Mouse (Mus musculus) hindbrain, embryonic 11.5 days (tissue): ENCODE measurements at regions not wholly inside any gene's neighbourhood (a gene's known extent, or its start where the extent isn't known, plus 50 kb on each side); places are given as distances from the start of the nearest gene placed in this dataset.
A peak's percentile ranks its signal among the peaks of the same experiment; 100 is the strongest.

Experiments
- ATAC-seq: fragments of 200-750 bp; cut with Nextera tagmentation; 2 replicates; pipeline ENCODE4 v1.8.0; 2017; ENCODE audit warnings: mild to moderate bottlenecking, moderate TSS enrichment, moderate library complexity; ENCODE audit not compliant: low FRiP score
- DNase-seq: peaks from one replicate; pipeline ENCODE4 v3.0.0-alpha.2; 2015; ENCODE audit warnings: low spot score
- H3K27ac ChIP-seq: fragments of 300-500 bp; sonication (generic); 2 replicates; pipeline ENCODE4 v1.5.1; 2014; ENCODE audit warnings: mild to moderate bottlenecking, low read depth, low read length
- H3K27me3 ChIP-seq: fragments of 300-500 bp; sonication (generic); 2 replicates; pipeline ENCODE4 v1.6.1; 2014; ENCODE audit warnings: mild to moderate bottlenecking, low read length, moderate library complexity, mixed read lengths; ENCODE audit not compliant: control insufficient read depth, insufficient read depth
- H3K36me3 ChIP-seq: fragments of 300-500 bp; sonication (generic); 2 replicates; pipeline ENCODE4 v1.6.1; 2014; ENCODE audit warnings: mild to moderate bottlenecking, low read length, moderate library complexity, mixed read lengths; ENCODE audit not compliant: control insufficient read depth, insufficient read depth
- H3K4me1 ChIP-seq: fragments of 300-500 bp; sonication (generic); replicated peaks from 2 replicates; pipeline ENCODE4 v1.6.1; 2014; ENCODE audit warnings: low read length, mixed read lengths; ENCODE audit not compliant: control insufficient read depth, insufficient read depth
- H3K4me2 ChIP-seq: fragments of 300-500 bp; sonication (generic); replicated peaks from 2 replicates; pipeline ENCODE4 v1.6.1; 2014; ENCODE audit warnings: mild to moderate bottlenecking, low read depth, low read length
- H3K4me3 ChIP-seq: fragments of 300-500 bp; sonication (generic); 2 replicates; pipeline ENCODE4 v1.5.1; 2014; ENCODE audit warnings: low read depth, low read length
- H3K9ac ChIP-seq: fragments of 300-500 bp; sonication (generic); 2 replicates; pipeline ENCODE4 v1.6.1; 2014; ENCODE audit warnings: low read depth, low read length
- H3K9me3 ChIP-seq: fragments of 300-500 bp; sonication (generic); 2 replicates; pipeline ENCODE4 v1.6.1; 2016; ENCODE audit warnings: low read length; ENCODE audit not compliant: control insufficient read depth
- WGBS: fragments of 180-500 bp; shearing (Covaris S2); extraction: QIAGEN DNeasy Blood & Tissue Kit; methylation state at CpG from one replicate; pipeline ENCODE4 v1.1.7; 2014; 5-methylcytosine and 5-hydroxymethylcytosine counted together

DNA sequence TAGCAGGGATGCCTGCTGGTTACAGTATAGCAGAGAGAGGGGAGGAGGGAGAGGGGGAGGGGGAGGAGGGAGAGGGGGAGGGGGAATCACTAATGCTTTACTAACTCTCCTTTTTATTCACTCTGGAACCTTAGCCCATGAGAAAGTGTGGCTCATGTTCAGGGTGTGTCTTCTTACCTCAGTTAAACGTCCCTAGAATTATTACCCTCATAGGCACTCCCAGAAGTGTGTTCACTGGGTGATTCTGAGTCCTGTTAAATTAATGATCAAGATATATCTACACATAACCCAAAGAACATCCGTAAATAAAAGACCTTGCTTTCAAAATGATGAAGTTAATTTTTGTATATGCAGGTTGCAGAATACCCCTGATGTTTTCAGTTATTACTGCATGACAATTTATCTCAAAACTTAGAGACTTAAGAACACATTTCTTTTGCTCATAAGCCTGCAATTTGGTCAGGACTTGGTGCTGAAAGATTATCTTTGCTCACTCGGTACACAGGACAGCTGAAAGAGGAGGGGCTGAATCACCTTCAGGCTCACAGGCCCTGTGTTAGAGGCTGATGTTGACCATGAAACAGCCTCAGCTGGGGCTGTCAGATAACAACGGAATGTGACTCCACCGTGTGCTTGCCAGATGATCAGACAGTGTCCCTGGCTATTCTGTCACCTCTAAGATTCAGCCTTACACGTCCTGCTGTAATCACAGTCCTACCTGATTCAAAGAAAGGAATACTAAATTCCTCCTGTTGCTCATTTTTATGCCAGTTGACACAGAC, 195.0 kb downstream of the Pik3r1 start:
- no peak overlapping the region for H3K4me3 ChIP-seq
- DNase-seq = no peak
- no peak overlapping the region for H3K4me2 ChIP-seq
- H3K27ac ChIP-seq = no peak overlapping the region
- no peaks in the 10 kb centered on the region for H3K36me3 ChIP-seq
- H3K9ac ChIP-seq = no peak overlapping the region
- WGBS = 72% methylated on average over 6 of the region's 6 CpGs
- H3K4me1 ChIP-seq = no peaks in the 10 kb centered on the region
- no peak; the same call in 1 of the 2 replicates for ATAC-seq
- H3K27me3 ChIP-seq = no peaks in the 10 kb centered on the region
- no peaks in the 10 kb centered on the region for H3K9me3 ChIP-seq

DNA sequence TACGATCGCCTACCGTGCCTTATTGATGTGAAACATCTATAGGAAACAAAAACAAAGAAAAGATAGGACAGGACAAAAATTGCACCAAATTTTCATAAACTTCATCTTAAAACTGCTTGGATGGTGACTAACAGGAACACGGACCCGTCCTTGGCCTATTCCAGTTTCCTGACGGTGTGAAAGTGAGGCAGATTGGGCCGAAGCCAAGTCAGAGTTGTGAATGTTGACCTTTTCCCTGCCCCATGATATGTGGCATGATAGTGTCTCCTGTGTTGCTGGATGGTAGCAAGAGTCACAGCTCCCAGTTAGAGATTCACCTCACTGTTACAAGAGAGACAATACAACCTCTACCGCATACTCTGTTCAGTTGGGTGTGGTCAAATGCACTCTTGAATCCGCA, 195.8 kb downstream of the Pik3r1 start:
- Histone ChIP-seq H3K9me3 (no peaks in the 10 kb centered on the region), H3K27me3 (no peaks in the 10 kb centered on the region), H3K4me3 (no peak overlapping the region), H3K36me3 (no peaks in the 10 kb centered on the region), H3K4me2 (no peak overlapping the region), H3K27ac (no peak overlapping the region), H3K4me1 (no peaks in the 10 kb centered on the region), H3K9ac (no peak overlapping the region)
- DNase-seq (no peak), ATAC-seq (no peak)
- 91% methylated on average over 9 of the region's 9 CpGs for WGBS

DNA sequence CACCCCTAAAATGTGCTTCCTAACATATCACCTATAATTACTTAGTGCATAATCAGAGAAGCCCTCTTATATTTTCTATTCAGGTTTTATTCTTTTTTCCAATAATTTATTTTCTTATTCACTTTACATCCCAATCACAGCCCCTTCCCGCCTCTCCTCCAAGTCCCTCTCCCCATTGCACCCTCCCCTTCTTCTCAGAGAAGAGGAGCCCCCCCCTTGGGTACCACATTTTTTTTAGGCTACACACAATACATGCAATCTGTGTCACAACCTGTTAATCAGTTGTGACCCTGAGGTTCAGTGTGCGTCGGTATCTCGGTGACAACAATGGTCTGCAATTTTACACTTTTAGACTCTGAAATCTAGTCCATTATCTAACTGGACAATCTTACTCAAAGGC, 198.0 kb downstream of the Pik3r1 start:
- H3K27ac ChIP-seq = no peak overlapping the region
- H3K4me3 ChIP-seq = no peak overlapping the region
- 39% methylated on average over 4 of the region's 4 CpGs for WGBS
- H3K9me3 ChIP-seq = no peaks in the 10 kb centered on the region
- H3K4me2 ChIP-seq = no peak overlapping the region
- H3K4me1 ChIP-seq = no peaks in the 10 kb centered on the region
- H3K9ac ChIP-seq = no peak overlapping the region
- no peaks in the 10 kb centered on the region for H3K27me3 ChIP-seq
- no peaks in the 10 kb centered on the region for H3K36me3 ChIP-seq
- ATAC-seq (peak; percentile 25; the same call in 1 of the 2 replicates), DNase-seq (no peak)

DNA sequence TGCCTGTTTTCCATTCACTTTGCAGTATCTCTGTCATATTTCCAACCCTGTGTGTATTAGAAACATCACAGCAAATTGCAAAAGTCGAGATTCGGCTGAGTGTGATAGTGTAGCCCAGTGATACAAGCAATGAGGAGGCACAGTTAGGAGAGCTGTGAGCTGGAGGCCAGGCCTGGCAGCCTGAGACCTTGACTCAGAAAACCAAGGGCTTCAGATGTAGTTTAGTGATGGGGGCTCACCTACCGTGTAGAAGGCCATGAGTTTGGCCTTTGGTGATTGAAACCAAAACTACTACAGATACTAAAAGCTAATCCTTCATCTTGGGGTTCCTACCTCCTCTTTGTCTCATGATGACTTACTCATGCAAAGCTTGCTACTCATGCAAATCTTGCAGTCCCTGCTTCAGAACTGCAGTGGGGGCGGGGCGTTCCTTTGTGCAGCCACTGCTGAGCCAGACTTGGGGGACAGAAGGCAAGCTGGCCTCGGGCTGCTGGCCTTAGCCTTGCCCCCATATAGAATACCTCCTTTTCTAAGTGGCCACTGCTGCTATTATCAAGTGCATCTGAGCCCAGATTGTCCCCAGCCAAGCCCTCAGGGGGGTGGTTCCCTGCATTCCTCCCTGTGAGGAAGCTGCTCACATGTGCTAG, 198.9 kb downstream of the Pik3r1 start:
- Histone ChIP-seq H3K9me3 (no peaks in the 10 kb centered on the region), H3K4me1 (no peaks in the 10 kb centered on the region), H3K4me3 (no peak overlapping the region), H3K27ac (no peak overlapping the region), H3K4me2 (no peak overlapping the region), H3K9ac (no peak overlapping the region), H3K27me3 (no peaks in the 10 kb centered on the region), H3K36me3 (no peaks in the 10 kb centered on the region)
- WGBS = 62% methylated on average over 6 of the region's 6 CpGs
- ATAC-seq = peak; percentile 78
- peak; percentile 63 for DNase-seq

DNA sequence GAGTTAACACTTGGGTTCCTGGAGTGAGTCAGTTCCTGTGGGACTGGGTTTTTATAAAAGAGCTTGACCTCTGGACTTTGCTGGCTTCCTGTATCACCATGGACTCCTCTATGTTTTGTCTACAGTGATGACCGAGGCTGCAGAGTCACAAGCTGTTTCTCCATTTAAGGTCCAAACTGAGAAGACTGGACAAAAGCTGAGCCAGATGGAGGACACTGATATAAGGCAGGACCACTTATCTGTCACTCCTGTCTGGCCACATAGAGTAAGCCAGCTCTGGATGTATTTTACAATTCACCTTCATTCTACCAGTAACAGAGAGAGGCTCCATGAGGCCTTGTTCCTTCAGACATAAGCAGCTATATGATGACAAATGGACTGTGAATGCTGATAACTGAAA, 202.7 kb downstream of the Pik3r1 start:
- Histone ChIP-seq H3K9me3 (no peaks in the 10 kb centered on the region), H3K4me1 (no peaks in the 10 kb centered on the region)
- 73% methylated on average over 1 of the region's 1 CpGs for WGBS

DNA sequence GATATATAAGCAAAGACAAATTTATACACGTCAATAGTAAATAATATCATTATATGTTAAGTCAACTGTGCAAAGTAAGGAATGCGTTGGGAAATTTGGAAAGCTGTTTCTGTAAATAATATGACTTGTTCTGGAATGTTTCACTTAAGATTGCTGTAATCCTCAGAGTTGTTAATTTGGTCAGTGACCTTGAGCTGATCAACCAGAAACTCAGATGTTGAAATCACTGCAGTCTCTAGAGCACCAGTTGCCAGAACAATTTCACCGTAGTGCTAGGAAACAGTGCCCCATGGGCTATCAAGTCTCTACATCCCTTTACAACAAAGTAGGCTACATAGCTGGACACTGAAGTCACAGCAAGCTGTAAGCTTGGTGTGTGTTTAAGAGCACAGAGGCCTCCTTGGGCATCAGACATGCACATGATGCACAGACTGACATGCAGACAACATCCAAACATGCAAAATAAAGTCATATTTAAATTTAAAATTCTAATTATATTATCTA, 212.6 kb downstream of the Pik3r1 start:
- H3K27me3 ChIP-seq = no peaks in the 10 kb centered on the region
- WGBS = 86% methylated on average over 3 of the region's 3 CpGs
- H3K36me3 ChIP-seq = no peaks in the 10 kb centered on the region
- no peaks in the 10 kb centered on the region for H3K9me3 ChIP-seq
- DNase-seq (no peak), ATAC-seq (no peak)
- H3K9ac ChIP-seq = no peak overlapping the region
- no peaks in the 10 kb centered on the region for H3K4me1 ChIP-seq
- no peak overlapping the region for H3K4me3 ChIP-seq
- no peak overlapping the region for H3K27ac ChIP-seq
- no peak overlapping the region for H3K4me2 ChIP-seq

More for the DNA sequence above, 202.7 kb downstream of the Pik3r1 start:
- Histone ChIP-seq H3K9ac (no peak overlapping the region), H3K27ac (no peak overlapping the region), H3K4me2 (no peak overlapping the region), H3K36me3 (no peaks in the 10 kb centered on the region), H3K4me3 (no peak overlapping the region), H3K27me3 (no peaks in the 10 kb centered on the region)
- DNase-seq (no peak), ATAC-seq (no peak)

GRCm38 (mm10) chr13:101553131-101553549, 214.9 kb downstream of the Pik3r1 start:
- ATAC-seq (no peak), DNase-seq (no peak)
- H3K27ac ChIP-seq = no peak overlapping the region
- no peaks in the 10 kb centered on the region for H3K4me1 ChIP-seq
- H3K36me3 ChIP-seq = no peaks in the 10 kb centered on the region
- H3K9ac ChIP-seq = no peak overlapping the region
- H3K4me2 ChIP-seq = no peak overlapping the region
- H3K9me3 ChIP-seq = no peaks in the 10 kb centered on the region
- 69% methylated on average over 8 of the region's 8 CpGs for WGBS
- no peaks in the 10 kb centered on the region for H3K27me3 ChIP-seq
- H3K4me3 ChIP-seq = no peak overlapping the region

DNA sequence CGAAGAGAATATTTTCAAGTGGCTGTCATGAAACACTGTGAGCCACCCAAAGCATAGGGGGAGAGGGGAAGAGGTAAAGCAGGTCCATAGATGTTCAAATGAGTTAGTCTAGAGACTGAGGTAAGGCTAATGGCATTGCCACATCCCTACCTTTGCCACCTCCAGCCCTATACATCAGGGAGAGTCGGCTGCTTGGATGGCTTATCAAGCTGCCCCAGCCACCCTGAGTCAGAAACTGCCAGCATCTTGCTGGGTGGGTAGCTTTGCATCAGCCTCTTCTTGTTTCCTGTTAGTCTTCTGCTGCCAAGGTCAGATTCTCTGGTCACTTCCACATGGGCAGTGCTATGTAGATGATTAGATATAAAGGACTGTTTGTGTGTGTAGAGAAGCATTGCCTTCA, 215.6 kb downstream of the Pik3r1 start:
- Histone ChIP-seq H3K36me3 (no peaks in the 10 kb centered on the region), H3K27me3 (no peaks in the 10 kb centered on the region), H3K4me2 (no peak overlapping the region), H3K27ac (no peak overlapping the region), H3K4me3 (no peak overlapping the region), H3K9ac (no peak overlapping the region), H3K4me1 (no peaks in the 10 kb centered on the region), H3K9me3 (no peaks in the 10 kb centered on the region)
- DNase-seq (no peak), ATAC-seq (no peak)
- 100% methylated on average over 2 of the region's 2 CpGs for WGBS

DNA sequence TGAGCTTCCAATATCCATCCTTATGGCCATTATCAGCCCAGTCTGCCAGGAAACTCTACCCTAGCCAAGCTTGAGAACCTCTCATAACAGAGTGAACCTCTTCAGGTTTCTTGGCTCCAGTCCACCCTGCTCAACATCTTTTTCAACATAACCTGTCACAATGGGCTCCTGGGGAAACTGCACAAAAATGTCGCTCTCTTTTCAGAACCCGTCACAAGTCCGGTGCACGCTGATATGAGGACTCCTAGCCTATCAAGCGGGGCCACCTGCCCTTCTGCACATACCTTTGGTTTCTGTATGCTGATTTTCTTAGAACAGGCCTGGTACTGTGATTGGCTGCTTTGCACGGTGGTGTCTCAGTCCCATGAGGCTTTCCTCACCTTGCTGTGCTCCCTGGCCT, 216.9 kb downstream of the Pik3r1 start:
- DNase-seq = no peak
- no peaks in the 10 kb centered on the region for H3K4me1 ChIP-seq
- no peak overlapping the region for H3K4me2 ChIP-seq
- H3K36me3 ChIP-seq = no peaks in the 10 kb centered on the region
- H3K27ac ChIP-seq = no peak overlapping the region
- no peak for ATAC-seq
- H3K4me3 ChIP-seq = no peak overlapping the region
- no peaks in the 10 kb centered on the region for H3K27me3 ChIP-seq
- 89% methylated on average over 6 of the region's 6 CpGs for WGBS
- no peaks in the 10 kb centered on the region for H3K9me3 ChIP-seq
- no peak overlapping the region for H3K9ac ChIP-seq
